Mouse (Mus musculus): ENCODE measurements around the gene Stk24. TPM values are rescaled to one million over a fixed set of nuclear protein-coding genes. Genes with fewer than 3 reads are reported as not detected.

Stk24 gene
- polyA plus RNA-seq, 1 experiment, result 7.8 TPM

- Histone ChIP-seq H3K9me3 (ENCODE audit: control insufficient read depth, low read length) (no peaks in the 10 kb centered on the region), H3K36me3 (ENCODE audit: control insufficient read depth) (peaks cover 75% of the 10 kb centered on the region), H3K27me3 (ENCODE audit: control insufficient read depth) (no peaks in the 10 kb centered on the region), H3K4me1 (ENCODE audit: control insufficient read depth) (peaks cover 89% of the 10 kb centered on the region), H3K4me3 (replicated peaks) (no peak overlapping the region)
- TF ChIP-seq TAL1 (IDR thresholded peaks at IDR 0.05; ENCODE audit: low read length), result no peak
- no peak for TF ChIP-seq GATA1 (IDR thresholded peaks at IDR 0.05; ENCODE audit: low read length)
These were observed 31.6 kb downstream of the Stk24 start for GRCm38 (mm10) chr14:121348256-121348655.

DNA sequence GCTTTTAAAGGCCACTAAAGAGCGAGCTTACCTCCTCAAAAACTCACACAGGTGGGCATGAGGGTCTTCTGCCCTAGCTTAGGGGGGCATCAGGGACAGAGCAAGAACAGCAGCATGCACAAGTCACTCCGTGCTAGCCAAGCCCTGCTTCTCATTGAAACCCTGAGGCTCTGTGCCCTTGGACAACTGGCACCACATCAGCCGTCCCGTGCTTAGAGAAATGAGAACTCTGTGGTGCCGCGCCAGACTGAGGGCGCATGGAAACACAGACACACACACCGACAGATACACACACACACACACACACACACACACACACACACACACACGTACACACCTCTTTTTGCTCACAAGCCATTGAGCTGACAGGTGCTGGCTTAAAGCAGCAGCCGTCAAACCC lies 32.7 kb downstream of the Stk24 start:
- H3K36me3 ChIP-seq (ENCODE audit: control insufficient read depth), result peaks cover 77% of the 10 kb centered on the region
- no peak overlapping the region for H3K4me3 ChIP-seq (replicated peaks)
- H3K9me3 ChIP-seq (ENCODE audit: control insufficient read depth, low read length), result no peaks in the 10 kb centered on the region
- TF ChIP-seq GATA1 (IDR thresholded peaks at IDR 0.05; ENCODE audit: low read length) (no peak), TAL1 (IDR thresholded peaks at IDR 0.05; ENCODE audit: low read length) (no peak)
- peaks cover 88% of the 10 kb centered on the region for H3K4me1 ChIP-seq (ENCODE audit: control insufficient read depth)
- H3K27me3 ChIP-seq (ENCODE audit: control insufficient read depth), result no peaks in the 10 kb centered on the region

- Histone ChIP-seq H3K4me3 (replicated peaks) (no peak overlapping the region), H3K9me3 (ENCODE audit: control insufficient read depth, low read length) (no peaks in the 10 kb centered on the region), H3K27me3 (ENCODE audit: control insufficient read depth) (no peaks in the 10 kb centered on the region), H3K4me1 (ENCODE audit: control insufficient read depth) (peaks cover 87% of the 10 kb centered on the region), H3K36me3 (ENCODE audit: control insufficient read depth) (peaks cover 77% of the 10 kb centered on the region)
- TF ChIP-seq GATA1 (IDR thresholded peaks at IDR 0.05; ENCODE audit: low read length), result no peak
- no peak for TF ChIP-seq TAL1 (IDR thresholded peaks at IDR 0.05; ENCODE audit: low read length)
These were observed 33.2 kb downstream of the Stk24 start for GRCm38 (mm10) chr14:121346654-121347053.

- H3K4me1 ChIP-seq (ENCODE audit: control insufficient read depth), result peaks cover 86% of the 10 kb centered on the region
- peaks cover 79% of the 10 kb centered on the region for H3K36me3 ChIP-seq (ENCODE audit: control insufficient read depth)
- TF ChIP-seq GATA1 (IDR thresholded peaks at IDR 0.05; ENCODE audit: low read length) (no peak), TAL1 (IDR thresholded peaks at IDR 0.05; ENCODE audit: low read length) (no peak)
- H3K4me3 ChIP-seq (replicated peaks), result no peak overlapping the region
- H3K27me3 ChIP-seq (ENCODE audit: control insufficient read depth), result no peaks in the 10 kb centered on the region
- H3K9me3 ChIP-seq (ENCODE audit: control insufficient read depth, low read length), result no peaks in the 10 kb centered on the region
These were observed 33.8 kb downstream of the Stk24 start for GRCm38 (mm10) chr14:121346053-121346452.

- H3K4me1 ChIP-seq (ENCODE audit: control insufficient read depth), result peaks cover 92% of the 10 kb centered on the region
- H3K9me3 ChIP-seq (ENCODE audit: control insufficient read depth, low read length), result no peaks in the 10 kb centered on the region
- H3K36me3 ChIP-seq (ENCODE audit: control insufficient read depth), result peaks cover 85% of the 10 kb centered on the region
- no peaks in the 10 kb centered on the region for H3K27me3 ChIP-seq (ENCODE audit: control insufficient read depth)
- H3K4me3 ChIP-seq (replicated peaks), result no peak overlapping the region
- TF ChIP-seq GATA1 (IDR thresholded peaks at IDR 0.05; ENCODE audit: low read length), result no peak
- no peak for TF ChIP-seq TAL1 (IDR thresholded peaks at IDR 0.05; ENCODE audit: low read length)
These were observed 34.9 kb downstream of the Stk24 start for GRCm38 (mm10) chr14:121344928-121345327.

- no peak overlapping the region for H3K4me3 ChIP-seq (replicated peaks)
These were observed 36.9 kb downstream of the Stk24 start for GRCm38 (mm10) chr14:121342885-121343284.

DNA sequence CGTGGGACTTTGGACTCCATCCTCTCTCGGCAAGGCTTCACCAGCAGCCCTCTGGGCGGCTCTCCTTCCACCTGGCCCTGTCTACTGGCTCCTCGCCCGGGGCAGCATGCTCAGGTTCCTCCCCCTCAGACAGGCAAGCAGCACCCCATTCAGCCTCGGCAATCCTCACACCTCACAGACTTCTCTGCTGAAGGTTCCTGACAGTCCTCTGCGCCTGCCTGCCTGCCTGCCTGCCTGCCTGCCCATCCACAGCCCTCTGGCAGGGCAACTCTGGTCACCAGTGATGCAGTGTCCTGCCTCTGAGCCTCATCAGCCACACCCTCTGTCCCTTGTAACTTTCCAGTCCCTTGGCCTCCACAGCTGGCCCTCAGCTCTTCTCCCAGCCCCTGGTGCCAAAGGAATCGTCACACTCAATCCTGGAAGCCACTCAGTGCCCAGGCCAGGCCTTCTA lies 39.8 kb downstream of the Stk24 start:
- no peaks in the 10 kb centered on the region for H3K27me3 ChIP-seq (ENCODE audit: control insufficient read depth)
- H3K4me3 ChIP-seq (replicated peaks), result no peak overlapping the region
- peaks cover 88% of the 10 kb centered on the region for H3K36me3 ChIP-seq (ENCODE audit: control insufficient read depth)
- no peaks in the 10 kb centered on the region for H3K9me3 ChIP-seq (ENCODE audit: control insufficient read depth, low read length)
- peaks cover 50% of the 10 kb centered on the region for H3K4me1 ChIP-seq (ENCODE audit: control insufficient read depth)
- TF ChIP-seq TAL1 (IDR thresholded peaks at IDR 0.05; ENCODE audit: low read length), result no peak
- TF ChIP-seq GATA1 (IDR thresholded peaks at IDR 0.05; ENCODE audit: low read length), result no peak

More at GRCm38 (mm10) chr14:121342885-121343284, 36.9 kb downstream of the Stk24 start:
- H3K27me3 ChIP-seq (ENCODE audit: control insufficient read depth), result no peaks in the 10 kb centered on the region
- TF ChIP-seq TAL1 (IDR thresholded peaks at IDR 0.05; ENCODE audit: low read length) (no peak), GATA1 (IDR thresholded peaks at IDR 0.05; ENCODE audit: low read length) (no peak)
- H3K4me1 ChIP-seq (ENCODE audit: control insufficient read depth), result peaks cover 79% of the 10 kb centered on the region
- no peaks in the 10 kb centered on the region for H3K9me3 ChIP-seq (ENCODE audit: control insufficient read depth, low read length)
- H3K36me3 ChIP-seq (ENCODE audit: control insufficient read depth), result peaks cover 82% of the 10 kb centered on the region

GRCm38 (mm10) chr14:121338819-121339573 lies 40.8 kb downstream of the Stk24 start:
- peaks cover 45% of the 10 kb centered on the region for H3K4me1 ChIP-seq (ENCODE audit: control insufficient read depth)
- H3K9me3 ChIP-seq (ENCODE audit: control insufficient read depth, low read length), result no peaks in the 10 kb centered on the region
- H3K4me3 ChIP-seq (replicated peaks), result no peak overlapping the region
- TF ChIP-seq GATA1 (IDR thresholded peaks at IDR 0.05; ENCODE audit: low read length) (no peak), TAL1 (IDR thresholded peaks at IDR 0.05; ENCODE audit: low read length) (no peak)
- H3K36me3 ChIP-seq (ENCODE audit: control insufficient read depth), result peaks cover 93% of the 10 kb centered on the region
- H3K27me3 ChIP-seq (ENCODE audit: control insufficient read depth), result no peaks in the 10 kb centered on the region

DNA sequence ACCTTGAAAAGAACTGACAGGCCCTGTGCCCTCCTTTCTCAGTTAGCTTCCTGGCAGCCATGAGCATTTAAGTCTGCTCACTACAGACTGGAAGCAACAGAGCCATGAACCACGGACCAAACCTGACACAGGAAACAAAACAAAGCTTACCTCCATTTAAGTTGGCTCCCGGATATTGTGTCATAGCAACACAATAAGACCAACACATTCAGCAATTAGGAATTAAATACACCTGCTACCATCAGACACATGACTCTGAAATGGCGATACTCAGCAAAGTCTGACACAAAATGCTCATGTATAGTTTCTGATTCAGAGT lies 49.8 kb downstream of the Stk24 start:
- Histone ChIP-seq H3K4me3 (replicated peaks) (no peak overlapping the region), H3K27me3 (ENCODE audit: control insufficient read depth) (no peaks in the 10 kb centered on the region), H3K9me3 (ENCODE audit: control insufficient read depth, low read length) (no peaks in the 10 kb centered on the region), H3K36me3 (ENCODE audit: control insufficient read depth) (peaks cover 73% of the 10 kb centered on the region), H3K4me1 (ENCODE audit: control insufficient read depth) (peaks cover 39% of the 10 kb centered on the region)
- TF ChIP-seq GATA1 (IDR thresholded peaks at IDR 0.05; ENCODE audit: low read length), result no peak
- no peak for TF ChIP-seq TAL1 (IDR thresholded peaks at IDR 0.05; ENCODE audit: low read length)
